20 mouse cellular contexts compared by ENCODE assay signal in genomic region chr19:7107174-7107573, GRCm38 (mm10). TPM values are rescaled to one million over a fixed set of nuclear protein-coding genes. Genes with fewer than 3 reads are reported as not detected.
DNase-seq lines count a peak whose midpoint lies in the region; ATAC-seq and TF ChIP-seq lines count a peak whose summit lies in the region.
"Had no signal": no experiment of that assay in that cellular context is flagged by ENCODE, and none has a peak within 500 bp of the region (broad histone marks: within the 10 kb centered on the region; RNA-seq: fewer than 3 reads in every experiment).

No protein-coding gene starts in this region.

- no peaks in the 10 kb centered on the region for H3K9me3 ChIP-seq in forebrain, embryonic 10.5 days
- no peaks in the 10 kb centered on the region for H3K9me3 ChIP-seq in forebrain, embryonic 15.5 days
- H3K9me3 ChIP-seq in intestine, embryonic 15.5 days, result no peaks in the 10 kb centered on the region
- no peaks in the 10 kb centered on the region for H3K9me3 ChIP-seq in intestine, postnatal 0 days (ENCODE audit: control insufficient read depth)
- H3K9me3 ChIP-seq: hindbrain, embryonic 12.5 days; hindbrain, embryonic 15.5 days had no signal

- no peak overlapping the region for H3K4me2 ChIP-seq in forebrain, embryonic 15.5 days (replicated peaks)
- H3K4me2 ChIP-seq in intestine, embryonic 15.5 days (replicated peaks), result no peak overlapping the region
- H3K4me2 ChIP-seq in intestine, postnatal 0 days (replicated peaks; ENCODE audit: low read depth), result no peak overlapping the region
- H3K4me2 ChIP-seq: heart, embryonic 11.5 days; hindbrain, embryonic 12.5 days; hindbrain, embryonic 15.5 days had no signal

- peaks cover 95% of the 10 kb centered on the region for H3K4me1 ChIP-seq in forebrain, embryonic 10.5 days
- H3K4me1 ChIP-seq in forebrain, embryonic 15.5 days, result peaks cover 61% of the 10 kb centered on the region
- H3K4me1 ChIP-seq in intestine, embryonic 15.5 days (replicated peaks), result peaks cover 35% of the 10 kb centered on the region
- H3K4me1 ChIP-seq in intestine, postnatal 0 days (replicated peaks; ENCODE audit: control insufficient read depth, insufficient read depth, low read length), result 0 out of 2 replicates have a peak, but pooled peaks cover 3% of the 10 kb centered on the region

- H3K36me3 ChIP-seq in forebrain, embryonic 10.5 days (replicated peaks), result no peaks in the 10 kb centered on the region
- no peaks in the 10 kb centered on the region for H3K36me3 ChIP-seq in forebrain, embryonic 15.5 days
- no peaks in the 10 kb centered on the region for H3K36me3 ChIP-seq in intestine, embryonic 15.5 days
- no peaks in the 10 kb centered on the region for H3K36me3 ChIP-seq in intestine, postnatal 0 days (ENCODE audit: control insufficient read depth, insufficient read depth)
- H3K36me3 ChIP-seq: hindbrain, embryonic 12.5 days; hindbrain, embryonic 15.5 days had no signal

- H3K4me3 ChIP-seq in forebrain, embryonic 10.5 days, result no peak overlapping the region
- no peak overlapping the region for H3K4me3 ChIP-seq in forebrain, embryonic 15.5 days
- H3K4me3 ChIP-seq in intestine, embryonic 15.5 days (replicated peaks), result no peak overlapping the region
- no peak overlapping the region for H3K4me3 ChIP-seq in intestine, postnatal 0 days (ENCODE audit: low read depth, low read length)
- H3K4me3 ChIP-seq: hindbrain, embryonic 12.5 days; hindbrain, embryonic 15.5 days had no signal

- DNase-seq in adrenal gland, postnatal 10 days, result peak; percentile 63
- no peak for DNase-seq in adrenal gland, postnatal 36 days
- DNase-seq in forebrain, embryonic 10.5 days (ENCODE audit: extremely low spot score, low spot score), result no peak
- DNase-seq: adrenal gland, adult 2 months; cerebellum, adult 11 months; cerebellum, adult 8-10 months; cerebellum, postnatal 14 days; forebrain, postnatal 0 days; gastrocnemius, postnatal 36 days; kidney, adult 18-20 months; kidney, adult 9 months had no signal

- peaks cover 95% of the 10 kb centered on the region for H3K27me3 ChIP-seq in forebrain, embryonic 10.5 days (ENCODE audit: poor library complexity, severe bottlenecking)
- H3K27me3 ChIP-seq in forebrain, embryonic 15.5 days, result no peaks in the 10 kb centered on the region
- 0 out of 2 replicates have a peak, but pooled peaks cover 3% of the 10 kb centered on the region for H3K27me3 ChIP-seq in intestine, embryonic 15.5 days (replicated peaks)
- no peaks in the 10 kb centered on the region for H3K27me3 ChIP-seq in intestine, postnatal 0 days (replicated peaks; ENCODE audit: control insufficient read depth, insufficient read depth, low read length)
- H3K27me3 ChIP-seq: Patski had no signal

- WGBS in forebrain, embryonic 10.5 days, result 88% methylated on average over 4 of the region's 4 CpGs
- WGBS in forebrain, embryonic 15.5 days, result 83% methylated on average over 4 of the region's 4 CpGs
- WGBS in intestine, embryonic 15.5 days, result 75% methylated on average over 4 of the region's 4 CpGs
- 85% methylated on average over 4 of the region's 4 CpGs for WGBS in intestine, postnatal 0 days

- no peak for ATAC-seq in forebrain, embryonic 15.5 days (replicated peaks)
- no peak for ATAC-seq in intestine, embryonic 15.5 days
- ATAC-seq in intestine, postnatal 0 days, result no peak
- ATAC-seq: forebrain, postnatal 0 days; Patski had no signal

- no peak for TF ChIP-seq CTCF in intestine, postnatal 0 days (IDR thresholded peaks at IDR 0.05; ENCODE audit: low read depth)

- no peak overlapping the region for H3K9ac ChIP-seq in forebrain, embryonic 15.5 days (replicated peaks)
- H3K9ac ChIP-seq in intestine, embryonic 15.5 days, result 0 out of 2 replicates have a peak overlapping the region, but pooled peaks have one; percentile 8
- no peak overlapping the region for H3K9ac ChIP-seq in intestine, postnatal 0 days (ENCODE audit: low read depth, low read length)
- H3K9ac ChIP-seq: forebrain, postnatal 0 days; hindbrain, embryonic 12.5 days; hindbrain, embryonic 15.5 days had no signal

- peak overlapping the region; percentile 26; the same call in 1 of the 2 replicates for H3K27ac ChIP-seq in forebrain, embryonic 10.5 days
- no peak overlapping the region for H3K27ac ChIP-seq in forebrain, embryonic 15.5 days (replicated peaks)
- no peak overlapping the region for H3K27ac ChIP-seq in intestine, embryonic 15.5 days
- H3K27ac ChIP-seq in intestine, postnatal 0 days (ENCODE audit: low read depth, low read length), result no peak overlapping the region
- H3K27ac ChIP-seq: hindbrain, embryonic 12.5 days; hindbrain, embryonic 15.5 days had no signal

RNA-seq across cellular contexts. Expression of gene Flrt1, which starts 1.6 kb away (rescaled TPM):
- total RNA-seq in adrenal gland, postnatal 10 days (2021), result 1 to 10 TPM; 1.1 to 2.0 TPM
- total RNA-seq in adrenal gland, postnatal 36 days (2021), result 1 to 10 TPM; 1.3 to 4.0 TPM
- 4.0 and 4.8 TPM in 2 replicates for polyA plus RNA-seq in forebrain, embryonic 10.5 days (2016; fragmentation: Nextera tagmentation; extraction: Ambion mirVana)
- polyA plus RNA-seq in forebrain, embryonic 15.5 days (2015; fragmentation: Nextera tagmentation; extraction: Ambion mirVana), result 14.9 and 18.9 TPM in 2 replicates
- polyA plus RNA-seq in intestine, embryonic 15.5 days (2015; fragmentation: Nextera tagmentation; extraction: Ambion mirVana), result 1.8 and 2.1 TPM in 2 replicates
- 0.75 and 0.82 TPM in 2 replicates for polyA plus RNA-seq in intestine, postnatal 0 days (2015; fragmentation: Nextera tagmentation; extraction: Ambion mirVana)
- total RNA-seq: granulocyte monocyte progenitor cell, adult 5-6 weeks; hematopoietic stem cell, adult 5-6 weeks had no signal

RNA-seq across cellular contexts. Expression of gene Macrod1, which starts 50.6 kb away (rescaled TPM):
- 100 to 1,000 TPM; 134 to 155 TPM for total RNA-seq in adrenal gland, postnatal 10 days (2021)
- total RNA-seq in adrenal gland, postnatal 36 days (2021), result 10 to 100 TPM; 52.5 to 66.7 TPM
- 3.7 and 3.9 TPM in 2 replicates for polyA plus RNA-seq in forebrain, embryonic 10.5 days (2016; fragmentation: Nextera tagmentation; extraction: Ambion mirVana)
- 5.8 and 6.0 TPM in 2 replicates for polyA plus RNA-seq in forebrain, embryonic 15.5 days (2015; fragmentation: Nextera tagmentation; extraction: Ambion mirVana)
- 11.8 and 11.9 TPM in 2 replicates for polyA plus RNA-seq in intestine, embryonic 15.5 days (2015; fragmentation: Nextera tagmentation; extraction: Ambion mirVana)
- 14.4 and 15.1 TPM in 2 replicates for polyA plus RNA-seq in intestine, postnatal 0 days (2015; fragmentation: Nextera tagmentation; extraction: Ambion mirVana)
